Mouse (Mus musculus): ENCODE results near the gene Gm16440. TPM values are rescaled to one million over a fixed set of nuclear protein-coding genes. Genes with fewer than 3 reads are reported as not detected.
A peak's percentile ranks its signal among the peaks of the same experiment; 100 is the strongest.
"Not testable (repeated sequence)": the region's sequence is repeated elsewhere in the genome, so short reads cannot be mapped to it uniquely, and the experiment has no call there.

Gene Gm16440
- total RNA-seq (2021): not detected
- long read RNA-seq, experiment 1: 0 reads
- long read RNA-seq, experiment 2: 0 reads

DNA sequence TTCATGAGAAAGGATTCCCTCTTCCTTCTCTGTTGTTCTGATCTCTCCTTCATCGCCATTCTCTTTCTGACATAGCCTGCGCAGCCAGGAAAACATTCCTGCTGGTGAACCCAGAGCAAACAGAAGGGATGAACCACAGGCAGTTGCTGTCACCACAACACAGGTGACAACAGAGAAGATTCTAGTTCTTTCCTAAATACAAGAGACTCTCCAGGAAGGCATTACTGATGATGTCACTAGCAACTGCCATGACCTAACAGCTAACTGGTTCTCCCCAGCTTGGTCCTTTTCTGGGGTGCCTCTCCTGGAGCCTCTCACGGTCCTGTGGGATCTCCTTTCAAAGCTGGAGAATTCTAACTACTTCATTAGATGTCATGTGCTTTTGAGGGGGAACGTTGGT lies at the start of gene Gm16440:
Gene Gm16440, minus strand, starts transcription at position 101 of the 400 bp plus-strand sequence.
- intact Hi-C loops (cut with DNase I; ENCODE audit: low total_unique reads): not testable (repeated sequence)

DNA sequence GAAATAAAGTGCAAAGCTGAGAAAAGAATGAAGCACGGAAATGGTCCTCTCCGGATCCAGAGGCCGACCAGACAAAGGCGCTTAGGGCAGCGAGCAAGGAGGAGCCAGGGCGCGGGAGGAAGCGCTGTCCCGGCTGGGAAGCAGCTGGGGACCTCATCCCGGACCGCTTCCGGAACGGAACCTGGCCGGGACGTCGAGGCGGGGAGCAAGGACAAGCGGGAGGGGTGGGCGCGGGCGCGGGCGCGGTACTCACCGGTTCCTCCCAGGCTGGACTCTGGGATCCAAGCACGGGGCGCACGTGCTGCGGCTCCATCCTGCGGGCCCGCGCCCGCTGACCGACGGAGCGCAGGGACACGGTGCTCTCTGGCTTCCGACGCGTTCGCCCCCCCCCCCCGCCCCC lies 36.6 kb upstream of the Gm16440 start:
- DNase-seq: peak; percentile 28
- intact Hi-C loops (cut with DNase I; ENCODE audit: low total_unique reads): not testable (repeated sequence)

More for the DNA sequence above, at the start of gene Gm16440:
- not testable (repeated sequence) for DNase-seq

DNA sequence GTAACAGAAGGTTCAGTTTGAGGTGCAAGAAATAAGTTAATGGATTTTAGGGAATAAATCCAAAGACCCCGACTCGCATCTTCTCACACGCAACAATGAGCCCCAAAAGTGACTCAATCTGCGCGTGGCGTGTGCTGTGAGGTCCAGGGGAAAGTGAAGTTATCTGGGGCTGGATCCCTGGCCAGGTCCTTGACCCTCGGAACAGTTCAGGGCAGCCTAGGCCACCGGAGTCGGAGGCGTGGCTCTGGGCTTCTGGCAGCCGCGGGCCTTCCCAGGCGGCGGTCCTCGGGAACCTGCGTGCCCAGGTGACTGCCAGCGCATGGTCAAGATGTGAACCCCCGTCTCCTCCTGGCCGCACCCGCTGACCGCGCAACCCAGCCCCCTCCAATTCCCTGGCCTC lies 36.2 kb upstream of the Gm16440 start:
- intact Hi-C loops (cut with DNase I; ENCODE audit: low total_unique reads): not testable (repeated sequence)
- peak; percentile 1 for DNase-seq

DNA sequence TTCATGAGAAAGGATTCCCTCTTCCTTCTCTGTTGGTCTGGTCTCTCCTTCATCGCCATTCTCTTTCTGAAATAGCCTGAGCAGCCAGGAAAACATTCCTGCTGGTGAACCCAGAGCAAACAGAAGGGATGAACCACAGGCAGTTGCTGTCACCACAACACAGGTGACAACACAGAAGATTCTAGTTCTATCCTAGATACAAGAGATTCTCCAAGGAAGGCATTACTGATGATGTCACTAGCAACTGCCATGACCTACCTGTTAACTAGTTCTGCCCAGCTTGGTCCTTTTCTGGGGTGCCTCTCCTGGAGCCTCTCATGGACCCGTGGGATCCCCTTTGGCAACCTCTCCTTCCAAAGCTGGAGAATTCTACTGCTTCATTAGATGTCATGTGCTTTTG lies 22.3 kb upstream of the Gm16440 start, which contains the start of gene Gm3591:
Gene Gm3591, minus strand, starts transcription at position 101 of the 400 bp plus-strand sequence.
- intact Hi-C loops (cut with DNase I; ENCODE audit: low total_unique reads); DNase-seq: not testable (repeated sequence)

DNA sequence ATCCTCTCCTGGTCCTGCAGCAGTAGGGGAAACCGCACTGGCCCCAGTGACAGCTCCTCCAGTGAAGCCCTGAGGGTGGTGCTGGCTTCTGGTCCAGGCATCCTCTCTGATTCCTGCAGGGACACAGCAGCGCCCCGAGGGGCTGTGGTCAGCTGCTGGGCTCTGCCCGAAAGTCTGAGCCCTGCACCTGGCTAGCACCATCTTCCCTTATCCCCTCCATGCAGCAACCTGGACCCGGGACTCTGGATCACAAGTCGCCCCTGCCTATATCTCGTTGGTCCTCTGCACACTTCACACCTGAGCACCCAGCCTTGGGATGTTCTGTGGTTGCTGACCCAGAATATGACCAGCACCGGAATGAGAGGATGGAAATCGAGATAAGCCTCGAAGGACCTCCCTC lies 46.5 kb downstream of the Gm16440 start, which contains the start of gene Gm3618:
Gene Gm3618, minus strand, starts transcription at position 101 of the 400 bp plus-strand sequence.
- DNase-seq; intact Hi-C loops (cut with DNase I; ENCODE audit: low total_unique reads): not testable (repeated sequence)

Other genes starting within 250 kb of the Gm16440 start
- under 1 TPM; 0.39 to 0.40 TPM for gene Gm21560, start 171.0 kb downstream of the Gm16440 start, total RNA-seq (2021)
- gene Gm3411, start 103.1 kb downstream of the Gm16440 start, total RNA-seq (2021): under 1 TPM in 1 of 2 experiments, not detected in 1; 0.53 TPM
- not detected for gene Gm21103, start 85.5 kb downstream of the Gm16440 start, total RNA-seq (2021)
- gene Gm3618, start 46.6 kb downstream of the Gm16440 start, total RNA-seq (2021): not detected
- gene Gm3591, start 22.2 kb upstream of the Gm16440 start, total RNA-seq (2021): not detected
- gene Gm3594, start 54.3 kb upstream of the Gm16440 start, total RNA-seq (2021): not detected
- gene Gm8356, start 147.0 kb upstream of the Gm16440 start, total RNA-seq (2021): not detected
- 1 to 10 TPM in 1 of 2 experiments, under 1 TPM in 1; 0.80 to 1.2 TPM for gene Gm3629, start 200.3 kb upstream of the Gm16440 start, total RNA-seq (2021)
- gene Gm3460, start 232.1 kb upstream of the Gm16440 start, total RNA-seq (2021): not detected